Mouse (Mus musculus) spleen, embryonic (tissue): Measurements from ENCODE around the gene Prr5l.

Experiments
- CTCF ChIA-PET: fragments of 350-600 bp; sonication (Branson Sonifier 250); formaldehyde crosslinking; loops from one replicate; lab custom pipeline; 2022; lab: Charles Lee

Gene Prr5l

GRCm38 (mm10) chr2:101882998-101883397, at the start of gene Prr5l:
Prr5l (minus strand) TSS chr2:101883027.
- CTCF ChIA-PET: interaction anchor here (0.7 kb wide), 1 partner anchor 688 kb away, joined by 10 read pairs; no protein-coding TSS in a partner anchor

GRCm38 (mm10) chr2:101932169-101932936, 49.5 kb upstream of the Prr5l start:
- CTCF ChIA-PET: no interaction called here

DNA sequence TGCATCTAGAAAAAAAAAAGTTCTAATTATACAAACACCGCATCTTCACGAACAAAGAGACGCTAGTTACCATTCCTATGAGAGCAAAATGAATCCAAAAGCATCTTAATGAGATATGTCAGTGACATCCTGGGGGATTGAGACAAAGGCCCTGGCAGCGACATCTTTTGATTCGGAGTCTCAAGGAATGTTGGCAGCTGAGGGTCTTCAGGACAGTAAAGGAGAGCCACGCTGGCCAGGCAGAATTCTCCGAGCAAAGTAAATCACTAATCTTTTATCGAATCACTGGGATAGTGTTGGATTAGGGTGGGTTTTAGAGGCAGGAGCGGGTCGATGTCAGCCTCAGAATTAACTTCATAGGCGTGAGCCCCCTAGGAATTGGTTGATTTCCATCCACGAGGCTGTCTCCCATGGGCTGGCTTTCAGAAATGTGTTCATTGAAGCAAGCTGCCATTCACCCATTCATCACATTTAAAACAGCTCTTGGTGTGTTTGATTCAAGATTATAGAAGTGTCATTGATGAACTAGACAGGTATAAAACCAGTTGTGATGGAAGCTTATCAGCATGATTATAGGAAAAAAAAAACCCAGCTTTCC, 42.9 kb upstream of the Prr5l start:
- CTCF ChIA-PET: interaction anchor here (0.6 kb wide), 1 partner anchor 1160 kb away, joined by 4 read pairs; no protein-coding TSS in a partner anchor

DNA sequence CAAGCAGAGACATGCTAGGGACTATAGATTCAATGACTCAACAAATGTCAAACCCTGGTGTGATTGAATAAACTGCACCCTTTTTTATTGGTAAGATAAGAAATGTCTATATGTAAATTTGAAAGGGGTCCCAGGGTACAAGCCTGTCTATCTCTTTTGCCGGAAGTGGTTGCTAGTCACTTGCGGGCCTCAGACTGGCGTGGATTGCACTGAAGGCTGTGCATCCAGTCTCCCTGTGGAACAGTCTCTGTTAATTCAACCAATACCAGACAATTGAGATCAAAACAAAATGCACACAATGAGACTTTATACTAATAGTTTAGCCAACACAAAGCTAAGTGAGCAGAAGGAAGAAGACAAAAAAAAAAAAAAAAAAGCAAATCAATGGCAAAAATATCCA, 42.4 kb upstream of the Prr5l start:
- CTCF ChIA-PET: interaction anchor here (0.6 kb wide), 1 partner anchor 1160 kb away, joined by 4 read pairs; no protein-coding TSS in a partner anchor

GRCm38 (mm10) chr2:101923181-101923580, 40.4 kb upstream of the Prr5l start:
- CTCF ChIA-PET: no interaction called here

GRCm38 (mm10) chr2:101922302-101922701, 39.5 kb upstream of the Prr5l start:
- CTCF ChIA-PET: no interaction called here

DNA sequence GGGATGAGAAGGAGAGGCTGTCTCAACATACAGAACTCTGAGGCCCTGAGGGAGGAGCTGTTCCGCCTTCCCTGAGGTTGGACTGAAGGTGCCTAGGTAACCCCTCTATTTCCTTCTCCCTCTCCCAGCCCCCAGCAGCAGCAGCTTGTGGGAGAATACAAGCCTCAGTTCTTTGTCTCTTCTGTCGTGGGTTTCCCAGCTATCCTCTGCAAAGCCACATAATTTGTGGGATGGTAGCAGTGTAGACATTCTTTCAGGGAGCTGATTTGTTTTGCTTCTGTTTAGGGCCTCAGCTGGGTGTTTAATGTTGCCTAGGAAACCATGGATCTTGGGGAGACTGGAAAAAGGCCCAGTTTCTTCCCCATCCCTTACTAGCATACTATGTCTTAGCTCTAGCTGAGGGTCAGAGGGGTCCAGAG, 37.3 kb upstream of the Prr5l start:
- CTCF ChIA-PET: interaction anchor here (0.5 kb wide), 1 partner anchor 1292 kb away, joined by 3 read pairs; no protein-coding TSS in a partner anchor

- CTCF ChIA-PET: interaction anchor here (0.6 kb wide), 1 partner anchor 246 kb away, joined by 26 read pairs; no protein-coding TSS in a partner anchor
Observed at GRCm38 (mm10) chr2:101918518-101918917, 35.7 kb upstream of the Prr5l start.

- CTCF ChIA-PET: interaction anchor here (0.6 kb wide), 1 partner anchor 177 kb away, joined by 5 read pairs; no protein-coding TSS in a partner anchor
Observed at GRCm38 (mm10) chr2:101909326-101910080, 26.7 kb upstream of the Prr5l start.

DNA sequence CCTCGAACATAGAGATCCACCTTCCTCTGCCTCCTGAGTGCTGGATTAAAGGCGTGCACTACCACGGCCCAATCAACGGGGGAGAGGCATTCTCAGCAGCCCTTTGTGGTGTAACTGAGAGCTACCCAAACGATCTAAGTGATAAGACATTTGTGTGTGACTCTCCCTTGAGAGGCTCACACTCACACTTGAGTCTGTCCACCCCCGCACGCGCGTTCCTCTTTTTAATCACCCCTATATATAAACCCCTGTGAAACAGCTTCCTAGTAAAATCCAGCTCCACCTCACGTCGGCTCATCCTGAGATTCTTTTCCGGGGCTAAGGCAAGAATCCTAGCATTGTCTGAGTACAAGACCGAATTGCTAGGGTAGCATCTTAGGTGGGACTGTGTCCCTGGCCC, 25.9 kb upstream of the Prr5l start:
- CTCF ChIA-PET: interaction anchor here (0.6 kb wide), 1 partner anchor 178 kb away, joined by 5 read pairs; no protein-coding TSS in a partner anchor

DNA sequence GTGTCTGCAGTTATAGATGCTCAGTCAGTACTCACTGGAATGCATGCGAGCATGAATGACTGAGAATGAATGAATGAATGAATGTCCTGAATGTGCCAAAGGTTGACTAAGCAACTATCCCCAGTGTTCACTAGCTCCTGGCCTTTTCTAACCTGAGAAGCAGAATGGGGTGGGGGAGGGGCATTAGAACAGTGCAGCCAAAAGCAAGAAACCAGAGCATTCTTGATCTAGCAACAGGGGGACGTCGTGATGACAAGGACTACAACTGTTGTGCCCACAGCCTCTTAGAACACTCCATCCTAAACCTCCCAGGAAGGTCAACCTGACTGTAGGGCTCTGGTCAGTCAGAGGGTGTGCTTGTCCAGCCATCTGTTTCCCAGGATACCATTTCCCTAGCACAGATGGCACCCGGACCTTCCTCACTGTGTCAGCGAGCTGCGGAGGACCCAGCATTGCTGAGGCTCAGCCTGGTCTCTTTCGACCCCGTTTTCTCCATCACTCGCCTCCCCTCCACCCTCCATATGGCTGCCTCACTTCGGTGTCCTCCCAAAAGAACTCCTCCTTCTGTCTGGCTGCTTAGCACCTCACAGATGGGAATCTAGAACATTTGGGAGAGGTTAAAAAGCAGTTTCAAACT, 24.7 kb upstream of the Prr5l start:
- CTCF ChIA-PET: no interaction called here

DNA sequence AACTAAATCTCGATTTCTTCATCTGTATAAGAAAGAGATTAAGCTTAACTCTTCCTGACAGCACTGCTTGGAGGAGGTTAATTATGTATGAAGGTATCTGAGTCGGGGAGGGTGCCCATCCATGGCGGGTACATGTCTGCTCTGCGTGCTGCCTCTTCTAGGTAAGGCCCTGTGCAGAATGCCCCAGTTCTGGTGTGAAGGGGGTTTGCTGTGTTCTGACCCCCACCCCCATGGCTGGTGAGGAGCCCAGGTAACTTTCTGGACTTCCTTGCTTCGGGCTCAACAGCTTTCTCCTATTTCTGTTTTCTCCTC, 23.5 kb upstream of the Prr5l start:
- CTCF ChIA-PET: interaction anchor here (1.0 kb wide), 1 partner anchor 183 kb away, joined by 3 read pairs; no protein-coding TSS in a partner anchor

GRCm38 (mm10) chr2:101905534-101906378, 22.9 kb upstream of the Prr5l start:
- CTCF ChIA-PET: interaction anchor here (1.0 kb wide), 1 partner anchor 184 kb away, joined by 3 read pairs; no protein-coding TSS in a partner anchor

- CTCF ChIA-PET: interaction anchor here (0.8 kb wide), 1 partner anchor 309 kb away, joined by 17 read pairs; no protein-coding TSS in a partner anchor
Observed at GRCm38 (mm10) chr2:101902196-101902595, 19.4 kb upstream of the Prr5l start.

- CTCF ChIA-PET: no interaction called here
Observed at GRCm38 (mm10) chr2:101896425-101897204, 13.8 kb upstream of the Prr5l start.

DNA sequence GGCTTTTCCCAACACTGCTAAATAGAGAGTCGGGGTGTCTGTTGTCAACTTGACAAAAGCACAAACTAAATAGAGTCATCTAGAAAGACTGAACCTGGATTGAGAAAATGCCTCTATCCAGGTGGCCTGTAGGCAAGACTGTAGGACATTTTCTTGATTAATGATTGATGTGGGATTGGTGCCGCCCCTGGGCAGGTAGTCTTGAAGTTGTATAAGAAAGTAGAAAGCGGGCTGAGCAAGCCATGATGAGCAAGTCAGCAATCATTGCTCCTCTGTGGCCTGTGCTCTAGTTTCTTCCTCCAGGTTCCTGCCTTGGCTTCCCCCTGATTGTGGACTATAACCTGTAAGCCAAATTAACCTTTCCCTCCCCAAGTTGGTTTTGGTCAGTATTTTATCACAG, 11.3 kb upstream of the Prr5l start:
- CTCF ChIA-PET: no interaction called here

- CTCF ChIA-PET: no interaction called here
Observed at GRCm38 (mm10) chr2:101891143-101891542, 8.3 kb upstream of the Prr5l start.

- CTCF ChIA-PET: no interaction called here
Observed at GRCm38 (mm10) chr2:101888886-101889285, 6.1 kb upstream of the Prr5l start.

DNA sequence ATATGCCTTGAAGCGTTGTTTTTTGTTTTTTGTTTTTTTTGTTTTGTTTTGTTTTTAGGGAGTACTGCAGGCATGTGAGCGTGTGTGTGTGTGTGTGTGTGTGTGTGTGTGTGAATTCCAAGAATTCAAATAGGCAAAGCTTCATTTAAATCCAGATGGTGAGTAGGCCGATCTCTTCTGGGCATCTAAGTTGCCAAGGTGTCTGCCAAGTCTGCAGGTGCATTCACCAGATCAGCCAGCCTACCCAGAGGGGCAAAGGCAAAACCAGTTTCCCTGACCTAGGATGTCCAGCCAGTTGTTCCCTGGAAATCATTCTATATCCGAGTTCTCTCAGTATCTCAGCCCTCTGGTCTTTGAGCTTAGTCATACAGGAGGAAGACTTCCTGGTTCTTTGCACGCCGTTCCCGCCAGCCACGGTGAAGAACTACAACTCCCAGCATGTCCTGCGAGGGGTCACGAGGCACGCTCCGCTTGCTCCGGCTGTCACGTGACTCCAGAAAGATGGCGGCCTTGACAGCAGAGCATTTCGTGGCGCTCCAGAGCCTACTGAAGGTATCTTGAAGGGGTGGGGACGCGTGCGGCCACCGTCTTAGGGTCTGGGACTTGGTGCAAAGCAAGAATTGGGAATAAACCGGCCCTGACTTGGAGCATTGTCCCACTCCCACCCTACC, 3.1 kb upstream of the Prr5l start, which contains the start of gene Commd9:
Gene Commd9, plus strand, starts transcription at position 480 of the 671 bp plus-strand sequence.
- CTCF ChIA-PET: interaction anchor here (0.7 kb wide), 2 partner anchors 18 to 128 kb away, joined by 4 to 6 read pairs; no protein-coding TSS in a partner anchor
